Mouse (Mus musculus): ENCODE data around the gene Sult3a1.
"Not testable (repeated sequence)": the region's sequence is repeated elsewhere in the genome, so short reads cannot be mapped to it uniquely, and the experiment has no call there.

DNA sequence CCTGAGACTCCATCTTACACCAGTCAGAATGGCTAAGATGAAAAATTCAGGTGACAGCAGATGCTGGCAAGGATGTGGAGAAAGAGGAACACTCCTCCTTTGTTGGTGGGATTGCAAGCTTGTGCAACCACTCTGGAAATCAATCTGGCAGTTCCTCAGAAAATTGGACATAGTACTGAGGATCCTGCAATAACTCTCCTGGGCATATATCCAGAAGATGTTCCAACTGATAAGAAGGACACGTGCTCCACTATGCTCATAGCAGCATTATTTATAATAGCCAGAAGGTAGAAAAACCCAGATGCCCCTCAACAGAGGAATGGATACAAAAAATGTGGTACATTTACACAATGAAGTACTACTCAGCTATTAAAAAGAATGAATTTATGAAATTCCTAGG is 44.0 kb downstream of the Sult3a1 start:
- TF ChIP-seq CTCF (conservative IDR thresholded peaks at IDR 0.05; ENCODE audit: low read length); POU5F1 (IDR thresholded peaks at IDR 0.05; ENCODE audit: borderline replicate concordance, low read length); NANOG (IDR thresholded peaks at IDR 0.05; ENCODE audit: borderline replicate concordance, low read length): not testable (repeated sequence)

Data from E14TG2a.4 (cell line).